Mouse (Mus musculus) heart, adult 11 months (tissue): Measurements from ENCODE around the gene Atp2b4.

Source experiments
- DNase-seq: peaks from one replicate; pipeline ENCODE4 v3.0.0; 2022

Gene Atp2b4

GRCm38 (mm10) chr1:133797979-133798820 lies 2.6 kb downstream of the Atp2b4 start:
- peak; percentile 96 for DNase-seq

DNA sequence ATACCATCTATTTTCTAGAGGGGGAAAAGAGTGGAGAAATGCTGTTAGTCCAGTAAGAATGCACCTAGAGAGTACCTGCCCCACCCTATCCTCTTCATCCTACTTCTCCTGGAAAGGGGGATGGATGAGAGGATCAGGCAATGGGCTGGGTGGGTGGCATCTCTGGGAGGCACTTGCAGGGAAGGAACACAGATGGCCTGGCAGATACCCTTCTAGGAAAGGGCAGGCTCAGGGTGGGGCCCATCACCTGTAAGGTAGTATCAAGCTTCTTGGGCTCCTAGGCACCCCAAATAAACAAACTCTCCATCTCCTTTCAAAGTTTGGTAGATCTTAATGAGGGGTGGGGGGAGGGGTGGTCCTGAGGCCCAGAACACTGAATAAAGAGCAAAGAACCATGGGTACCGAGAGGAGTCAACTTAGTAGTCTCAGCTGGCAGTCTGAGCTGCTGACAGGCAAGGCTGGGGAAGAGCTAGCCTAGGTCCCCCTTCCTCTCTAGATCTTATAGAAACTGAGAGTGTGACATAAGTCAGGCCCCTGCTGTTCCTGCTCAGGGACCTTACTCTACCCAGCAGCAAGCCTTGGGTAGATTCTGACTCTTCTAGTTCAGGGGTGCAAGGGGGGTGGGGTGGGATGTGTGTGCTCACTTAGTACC lies 3.4 kb downstream of the Atp2b4 start:
- no peak for DNase-seq

- DNase-seq = no peak
These were observed 7.2 kb downstream of the Atp2b4 start for GRCm38 (mm10) chr1:133793646-133794045.

DNA sequence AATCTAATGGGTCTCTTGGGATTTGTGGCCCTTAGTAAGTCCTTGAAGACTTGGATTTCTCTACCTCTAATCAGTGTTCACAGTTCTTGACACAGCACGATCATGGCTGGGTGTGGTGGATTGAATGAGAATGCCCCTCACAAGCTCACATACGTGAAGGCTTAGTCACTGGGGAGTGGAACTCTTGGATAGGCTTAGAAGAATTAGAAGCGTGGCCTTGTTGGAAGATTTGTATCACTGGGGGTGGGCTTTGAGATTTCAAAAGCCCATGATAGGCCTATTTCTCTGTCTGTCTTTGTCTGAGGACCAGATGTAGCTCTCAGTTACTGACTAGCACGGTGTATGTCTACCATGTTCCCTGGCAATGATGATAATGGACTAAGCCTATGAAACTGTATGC lies 10.8 kb downstream of the Atp2b4 start:
- no peak for DNase-seq

DNA sequence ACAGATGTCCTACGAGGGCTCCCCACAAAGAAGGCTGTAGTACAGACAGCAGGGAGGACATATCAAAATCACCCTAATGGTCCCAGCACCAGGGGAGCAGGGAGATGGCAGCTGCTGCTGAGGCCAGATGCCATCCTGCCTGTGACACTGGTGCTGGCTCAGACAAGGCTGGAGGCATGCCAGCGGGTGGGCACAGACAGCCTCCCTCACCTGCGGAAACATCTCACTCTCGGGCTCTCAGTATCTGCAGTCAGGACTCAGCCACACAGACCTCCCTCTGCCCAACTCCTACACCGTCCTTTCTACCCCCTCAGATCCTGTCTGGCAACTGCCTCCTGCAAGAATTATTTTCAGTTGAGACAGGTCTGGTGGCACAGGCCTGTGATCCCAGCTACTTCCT lies 12.0 kb downstream of the Atp2b4 start:
- DNase-seq = no peak

DNA sequence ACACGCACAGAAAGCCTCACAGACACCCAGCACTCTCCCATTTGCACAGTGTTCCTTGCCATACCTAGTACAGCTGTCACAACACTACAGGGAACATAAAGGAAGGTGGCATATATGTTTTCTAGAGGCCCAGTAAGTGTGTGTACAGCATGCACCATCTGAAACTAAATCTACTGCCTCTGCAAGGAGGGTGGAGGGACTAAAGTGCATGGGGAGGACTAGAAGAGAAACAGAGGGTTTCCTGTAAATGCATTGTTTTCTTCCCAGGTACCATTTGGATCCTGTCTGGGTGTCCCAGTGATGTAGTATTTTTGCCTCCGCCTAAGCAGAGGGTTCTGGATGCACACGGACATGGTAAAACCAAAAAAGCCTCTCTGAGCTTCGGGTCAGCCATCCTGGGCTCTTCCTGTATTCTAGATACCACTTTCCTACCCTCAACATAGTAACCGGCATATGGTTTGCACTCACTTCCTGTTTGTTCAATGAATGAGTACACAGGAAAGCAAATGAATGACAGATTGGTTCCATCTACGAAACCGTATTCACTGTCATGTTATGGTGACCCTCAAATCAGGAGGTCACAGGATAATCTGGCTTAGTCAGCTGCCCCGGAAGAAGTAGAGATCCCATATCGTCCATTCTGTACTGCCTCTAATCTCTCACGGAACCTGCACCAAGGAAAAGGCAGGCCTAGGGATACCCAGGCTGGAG lies 13.2 kb downstream of the Atp2b4 start:
- DNase-seq = no peak

- DNase-seq = no peak
These were observed 16.2 kb downstream of the Atp2b4 start for GRCm38 (mm10) chr1:133784621-133785020.

- DNase-seq = no peak
These were observed 19.3 kb downstream of the Atp2b4 start for GRCm38 (mm10) chr1:133781531-133781930.

- DNase-seq = no peak
These were observed 21.8 kb downstream of the Atp2b4 start for GRCm38 (mm10) chr1:133779043-133779442.

GRCm38 (mm10) chr1:133777651-133778231 lies 23.1 kb downstream of the Atp2b4 start:
- peak; percentile 94 for DNase-seq

GRCm38 (mm10) chr1:133772553-133772952 lies 28.3 kb downstream of the Atp2b4 start:
- DNase-seq = no peak

DNA sequence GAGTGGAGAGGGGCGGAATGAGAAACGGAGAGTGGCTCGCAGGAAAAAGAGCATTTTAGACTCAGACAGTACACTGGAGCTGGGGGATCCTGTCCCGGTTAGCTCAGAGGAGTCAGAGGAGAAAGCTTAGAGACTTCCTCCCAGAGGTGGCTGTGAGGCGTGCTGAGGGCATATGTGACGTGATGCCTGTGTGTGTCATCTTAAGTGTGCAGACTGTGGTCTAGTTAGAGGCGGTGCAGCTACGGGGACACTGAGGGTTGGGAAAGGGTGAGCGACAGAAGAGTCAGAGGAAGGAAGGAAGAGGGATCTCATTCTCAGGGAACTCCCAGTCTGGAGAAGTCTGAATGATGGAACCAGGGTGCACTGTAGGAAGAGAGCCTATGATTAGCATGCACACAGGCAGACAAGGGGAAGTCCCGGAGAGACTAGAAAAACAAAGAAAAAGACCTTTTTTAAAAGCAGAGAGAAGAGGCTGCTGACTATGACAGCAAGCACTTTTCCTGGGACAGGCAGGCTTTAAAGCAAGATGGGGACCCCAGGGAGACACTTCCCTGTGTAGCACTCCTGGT lies 28.9 kb downstream of the Atp2b4 start:
- DNase-seq = no peak

DNA sequence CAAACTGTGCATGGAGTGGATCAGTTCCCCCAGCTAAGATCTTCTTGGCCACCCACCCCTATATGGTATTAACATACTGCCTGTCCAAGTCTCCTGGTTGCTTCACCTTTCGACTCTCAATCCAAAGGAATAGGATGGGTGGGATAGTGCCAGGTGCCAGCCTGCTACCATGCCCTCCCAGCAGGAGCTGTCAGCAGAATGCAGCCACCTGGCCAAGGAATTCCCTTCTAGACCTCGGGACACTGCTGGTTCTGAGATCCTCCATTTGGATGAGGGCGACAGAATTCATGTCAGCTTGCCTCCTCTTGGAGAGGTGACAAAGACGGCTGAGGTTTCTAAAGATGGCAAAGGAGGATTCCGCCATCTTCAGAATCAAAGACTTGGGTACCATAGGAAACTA lies 32.8 kb downstream of the Atp2b4 start:
- no peak for DNase-seq

DNA sequence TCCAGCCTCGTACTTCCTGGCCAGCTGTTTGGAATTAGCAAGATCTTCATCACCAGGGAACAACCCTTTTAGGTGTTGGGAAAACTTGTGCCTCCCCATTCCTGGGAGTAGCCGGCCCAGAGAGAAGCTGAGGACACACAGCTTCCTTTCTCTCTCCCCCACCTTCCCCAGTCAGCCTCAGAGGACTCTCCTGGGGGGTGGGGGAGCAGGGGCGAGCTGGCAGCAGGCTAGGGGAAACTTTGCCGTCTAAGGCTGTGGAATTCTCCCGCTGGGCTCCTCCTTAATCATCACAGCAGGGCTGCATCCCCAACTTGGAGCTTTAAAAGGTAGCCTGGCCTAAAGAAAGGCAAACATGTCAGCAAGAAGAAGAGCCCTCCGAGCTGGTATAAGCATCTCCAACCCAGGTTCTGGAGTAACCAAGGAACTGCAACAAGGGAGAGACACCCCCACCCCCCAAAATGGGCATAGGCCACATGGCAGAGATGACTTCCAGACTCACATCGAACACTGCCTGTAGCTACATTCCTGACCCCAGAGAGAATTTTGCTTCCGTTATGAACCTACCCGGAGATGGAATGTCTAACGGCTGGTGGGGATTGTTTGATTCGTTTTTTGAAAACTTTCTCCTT lies 33.8 kb downstream of the Atp2b4 start:
- peak; percentile 94 for DNase-seq

- no peak for DNase-seq
These were observed 35.5 kb downstream of the Atp2b4 start for GRCm38 (mm10) chr1:133765376-133765775.

DNA sequence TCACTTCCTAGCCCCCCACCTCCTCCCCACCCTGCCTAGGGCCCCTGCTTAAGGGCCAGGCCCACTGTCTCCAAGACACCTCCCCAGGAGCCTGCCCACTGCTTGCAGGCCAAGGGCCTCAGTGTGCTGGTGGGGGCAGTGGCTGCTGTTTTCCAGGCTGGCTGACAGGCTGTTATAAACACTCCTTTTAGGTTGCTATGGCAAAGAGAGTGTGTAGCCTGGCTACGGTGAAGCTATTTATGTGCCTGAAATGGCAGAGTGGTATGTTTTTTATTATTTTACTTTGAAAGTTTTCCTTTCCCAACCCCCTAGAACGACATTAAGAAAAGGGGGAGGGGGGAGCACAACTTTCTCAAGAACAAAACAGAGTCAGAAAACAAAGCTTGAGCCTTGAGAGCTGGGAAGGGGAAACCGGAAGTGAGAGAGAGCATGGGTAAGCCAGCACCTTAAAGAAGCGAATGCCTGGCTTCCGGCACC lies 37.9 kb downstream of the Atp2b4 start:
- no peak for DNase-seq

DNA sequence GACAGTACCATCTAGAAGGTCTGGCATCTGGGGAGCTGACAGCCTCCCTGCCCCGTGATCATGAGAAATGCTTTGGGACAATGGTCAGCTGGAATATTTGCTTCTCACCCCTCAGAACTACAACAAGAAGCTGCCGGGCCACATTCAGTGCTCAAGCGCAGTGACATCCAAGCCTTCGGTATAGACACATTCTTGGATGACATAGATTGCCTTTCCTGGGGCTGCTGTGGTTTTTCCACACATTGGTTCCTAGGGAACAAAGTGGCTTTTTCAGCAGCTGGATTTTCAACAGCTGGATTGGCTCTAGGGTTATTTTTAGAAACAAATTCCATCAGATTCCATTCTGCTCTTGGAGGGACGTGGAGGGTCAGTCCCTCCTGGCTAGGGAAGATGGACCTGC lies 39.6 kb downstream of the Atp2b4 start:
- no peak for DNase-seq

GRCm38 (mm10) chr1:133754317-133754868 lies 46.4 kb downstream of the Atp2b4 start:
- DNase-seq = no peak

GRCm38 (mm10) chr1:133753325-133753724 lies 47.5 kb downstream of the Atp2b4 start:
- DNase-seq = no peak

DNA sequence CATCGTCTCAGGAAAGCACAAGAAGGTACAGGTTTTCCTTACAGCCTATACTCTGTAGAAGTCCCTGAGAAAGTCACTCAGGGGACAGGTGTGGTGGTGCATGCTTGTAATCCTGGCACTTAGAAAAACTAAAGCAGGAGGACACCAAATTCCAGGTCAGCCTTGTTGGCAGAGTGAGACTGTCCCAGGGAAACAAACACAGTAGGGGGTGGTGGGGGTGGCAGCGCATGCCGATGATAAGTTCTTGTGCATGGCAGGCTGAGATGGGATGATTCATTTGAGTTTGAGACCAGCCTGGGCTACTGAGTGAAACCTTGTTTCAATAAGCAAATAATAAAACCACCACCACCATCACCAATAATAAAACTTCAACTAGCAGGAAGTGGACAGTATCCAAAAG lies 49.2 kb downstream of the Atp2b4 start:
- no peak for DNase-seq

DNA sequence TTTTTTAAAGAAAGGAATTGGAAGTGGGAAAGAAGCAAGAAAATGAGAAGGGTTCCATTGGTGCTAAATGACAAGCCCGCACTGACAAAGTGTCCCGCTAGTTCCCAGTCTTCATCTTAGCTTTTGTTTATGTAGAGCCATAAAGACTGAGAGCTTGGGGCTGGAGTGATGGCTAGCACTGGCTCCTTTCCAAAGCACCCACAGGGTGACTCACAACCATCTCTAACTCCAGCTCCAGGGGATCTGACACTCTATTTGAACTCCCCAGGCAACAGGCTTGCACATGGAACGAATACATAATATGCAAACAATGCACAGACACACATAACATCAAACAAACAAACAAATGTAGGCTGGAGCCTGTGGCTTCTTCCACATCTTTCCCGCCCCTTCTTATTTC lies 50.9 kb downstream of the Atp2b4 start:
- no peak for DNase-seq

GRCm38 (mm10) chr1:133745078-133745495 lies 55.8 kb downstream of the Atp2b4 start:
- DNase-seq = no peak
